Mouse (Mus musculus) layer of hippocampus, adult 18-20 months (tissue): ENCODE results near the gene L3mbtl1. TPM values are rescaled to one million over a fixed set of nuclear protein-coding genes. Genes with fewer than 3 reads are reported as not detected.

Experiments
- DNase-seq, 2 experiments: peaks; one replicate each; pipeline ENCODE4 v3.0.0; 2022; ENCODE audit warnings: low spot score in 2 of 2
- total RNA-seq, 2 experiments: library from RNA; stranded (reverse); gene quantifications; 2 replicates each; pipeline ENCODE4 v1.2.3; 2021

The L3mbtl1 gene
- total RNA-seq, 2 experiments from 2014 or later: 7.4 to 9.3 TPM

DNA sequence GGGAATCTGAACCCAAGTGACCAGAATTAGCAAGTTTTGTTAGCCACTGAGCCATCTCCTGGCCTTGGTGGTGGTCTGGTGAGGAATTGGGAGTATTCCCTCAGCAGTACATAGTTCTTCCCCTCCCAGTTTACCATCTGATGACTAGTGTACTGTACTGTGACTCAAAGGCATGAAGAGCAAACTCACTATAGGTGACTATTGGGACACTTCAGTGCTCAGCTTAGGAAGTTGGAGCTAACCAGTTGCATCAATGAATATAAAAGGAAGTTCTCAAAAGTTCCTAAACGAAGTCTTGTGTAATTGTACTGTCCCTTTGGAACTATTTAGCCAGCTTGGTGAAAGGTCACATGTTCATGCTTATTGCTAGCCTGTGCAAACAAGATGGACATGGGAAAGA, 3.7 kb upstream of the L3mbtl1 start:
- no peak for DNase-seq

DNA sequence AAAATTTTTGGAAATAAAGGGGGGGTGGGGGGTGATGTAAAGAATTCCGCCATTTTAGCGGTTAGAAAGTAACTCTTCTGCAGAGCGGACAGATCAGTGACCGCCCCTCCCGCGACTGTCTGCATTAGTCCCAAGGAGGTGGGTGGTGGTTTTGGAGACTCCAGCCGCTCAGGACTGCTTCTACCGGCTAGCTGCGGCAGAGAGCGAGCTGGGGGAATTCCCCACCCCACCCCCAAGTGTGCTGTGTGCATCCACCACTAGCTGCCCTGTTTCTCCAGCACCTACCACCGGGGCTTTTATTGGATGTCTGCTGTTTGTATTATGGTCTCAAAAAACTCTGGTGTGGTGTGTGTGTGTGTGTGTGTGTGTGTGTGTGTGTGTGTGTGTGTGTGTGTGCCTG, 659 bp downstream of the L3mbtl1 start:
- no peak for DNase-seq

DNA sequence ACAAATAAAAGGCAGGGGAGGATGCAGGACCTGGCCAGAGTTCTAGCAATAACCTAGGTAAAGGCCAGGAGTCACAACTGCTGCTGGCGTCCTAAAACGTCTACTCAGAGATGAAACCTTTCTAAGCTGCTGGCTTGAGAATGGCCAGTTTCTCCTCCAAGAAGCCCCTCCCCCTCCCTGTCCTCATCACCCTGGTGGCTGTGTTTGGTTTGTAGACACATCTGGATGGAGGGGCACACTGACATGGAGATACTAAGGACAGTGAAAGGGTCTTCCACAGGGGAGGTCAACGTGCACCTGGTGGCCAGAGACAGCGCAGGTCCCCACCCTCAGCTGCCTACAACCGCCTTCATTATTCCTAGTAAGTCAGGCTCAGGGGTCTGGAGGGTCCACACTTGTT, 3.7 kb downstream of the L3mbtl1 start:
- no peak for DNase-seq

DNA sequence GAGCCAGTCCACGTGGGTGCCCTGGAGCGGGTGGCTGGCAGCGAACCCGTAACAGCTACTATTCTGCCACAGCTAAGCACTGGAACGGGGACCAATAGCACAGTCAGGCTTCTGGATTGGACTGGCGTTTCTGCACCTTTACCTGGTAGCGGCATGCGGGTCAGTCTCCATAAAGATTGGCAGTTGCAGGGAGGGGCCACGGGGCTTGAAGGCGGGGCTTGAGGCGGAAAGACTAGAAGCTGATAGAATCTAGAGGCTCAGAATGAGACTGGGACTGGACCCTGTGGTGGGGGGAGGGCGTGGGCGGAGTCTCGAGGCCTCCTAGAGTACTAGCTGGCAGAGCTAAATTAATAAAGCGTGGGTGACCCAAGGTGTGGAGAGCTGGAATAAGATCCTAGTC, 4.5 kb downstream of the L3mbtl1 start:
- DNase-seq: no peak

DNA sequence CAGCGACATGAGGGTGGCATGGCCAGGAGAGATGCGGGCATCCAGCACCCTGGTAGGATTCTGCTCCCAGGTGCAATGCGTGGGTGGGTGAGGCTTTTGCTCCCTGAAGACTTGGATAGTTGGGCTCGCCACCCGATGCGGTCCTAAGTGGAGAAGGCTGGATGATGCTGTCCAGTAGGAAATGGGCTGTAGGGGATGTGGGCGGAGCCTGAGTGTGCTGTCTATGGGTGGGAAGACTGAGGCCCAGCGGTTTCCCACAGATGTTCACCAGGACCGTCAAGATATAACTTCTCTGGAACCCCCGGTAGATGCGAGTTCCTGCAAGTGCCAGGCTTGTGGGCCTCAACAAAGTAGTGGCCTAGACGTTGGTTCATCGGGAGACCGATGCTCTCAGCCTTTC, 4.9 kb downstream of the L3mbtl1 start:
- DNase-seq: no peak

- no peak for DNase-seq
Measured at GRCm38 (mm10) chr2:162950776-162951175, 7.5 kb downstream of the L3mbtl1 start.

DNA sequence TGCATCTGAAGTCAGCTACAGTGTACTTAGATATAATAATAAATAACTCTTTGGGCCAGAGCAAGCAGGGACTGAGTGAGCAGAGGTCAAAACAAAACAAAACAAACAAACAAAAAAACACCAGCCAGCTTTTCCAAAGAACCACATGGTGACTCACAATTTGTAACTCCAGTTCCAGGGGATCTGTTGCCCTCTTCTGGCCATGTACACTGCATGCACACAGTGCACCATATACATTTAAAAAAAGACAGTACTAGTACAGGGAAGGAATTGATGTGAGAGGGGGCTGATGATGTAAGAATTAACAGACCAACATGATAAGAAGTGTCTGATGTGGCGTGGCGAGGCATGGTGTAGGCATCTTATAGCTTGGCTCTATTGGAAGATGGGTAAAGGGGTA, 13.6 kb downstream of the L3mbtl1 start:
- DNase-seq: no peak

DNA sequence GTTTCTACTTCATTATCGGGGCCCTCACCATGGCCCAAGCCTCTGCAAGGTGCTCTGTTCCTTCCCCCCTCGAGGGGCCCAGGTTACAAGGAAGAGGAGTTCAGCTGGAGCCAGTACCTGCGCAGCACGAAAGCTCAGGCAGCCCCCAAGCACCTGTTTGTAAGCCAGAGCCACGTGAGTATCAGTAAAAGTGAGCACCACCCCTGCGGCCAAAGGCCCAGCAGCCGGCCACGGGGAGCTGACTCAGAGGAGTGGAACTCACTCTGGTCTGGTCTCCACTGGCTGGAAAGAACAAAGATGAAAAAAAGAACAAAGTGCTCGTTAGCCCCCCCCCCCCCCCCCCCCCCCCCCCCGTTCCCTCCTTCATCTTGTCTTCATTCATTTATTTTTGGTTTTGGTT, 18.0 kb downstream of the L3mbtl1 start:
- no peak for DNase-seq

DNA sequence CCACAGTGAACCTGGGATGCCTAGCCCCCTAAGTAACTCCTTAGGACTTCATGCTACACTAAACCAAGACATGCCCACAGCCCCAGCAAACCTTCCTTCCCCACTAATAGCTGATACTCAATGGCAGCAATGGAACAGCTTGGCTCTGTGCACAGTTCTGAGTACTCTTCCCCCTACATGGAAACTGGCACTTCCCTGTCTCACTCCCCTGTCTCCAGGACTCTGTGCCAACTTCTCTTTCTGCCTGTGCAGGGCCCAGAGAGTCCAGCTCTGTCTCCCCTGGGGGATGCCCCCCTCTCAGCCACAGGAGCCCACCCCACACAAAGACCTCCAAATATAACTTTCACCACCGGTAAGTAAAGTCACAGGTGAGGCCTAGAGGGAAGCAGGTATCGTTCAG, 23.5 kb downstream of the L3mbtl1 start:
- no peak for DNase-seq

GRCm38 (mm10) chr2:162968357-162968756, 25.1 kb downstream of the L3mbtl1 start:
- DNase-seq: peak in 1 of 2 experiments; percentile 39

DNA sequence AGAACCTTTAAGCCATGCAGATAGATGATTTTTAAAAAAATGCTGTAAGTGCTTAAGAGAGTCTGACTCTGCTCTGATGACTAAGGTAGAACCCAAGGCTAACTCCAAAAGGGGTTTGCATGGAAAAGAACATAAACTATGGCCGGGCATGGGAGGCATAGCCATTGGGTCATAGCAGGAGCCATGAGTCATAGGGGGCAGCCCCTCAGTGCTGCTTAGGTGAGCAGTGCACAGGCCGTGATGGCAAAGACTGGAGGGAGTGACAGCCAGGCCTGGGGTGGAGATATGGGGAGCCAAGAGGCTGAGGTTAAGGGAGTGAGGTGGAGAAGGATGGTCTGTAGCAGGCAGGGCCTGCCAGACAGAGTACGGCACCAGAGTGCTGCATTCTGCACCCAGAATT, 25.8 kb downstream of the L3mbtl1 start:
- no peak for DNase-seq

DNA sequence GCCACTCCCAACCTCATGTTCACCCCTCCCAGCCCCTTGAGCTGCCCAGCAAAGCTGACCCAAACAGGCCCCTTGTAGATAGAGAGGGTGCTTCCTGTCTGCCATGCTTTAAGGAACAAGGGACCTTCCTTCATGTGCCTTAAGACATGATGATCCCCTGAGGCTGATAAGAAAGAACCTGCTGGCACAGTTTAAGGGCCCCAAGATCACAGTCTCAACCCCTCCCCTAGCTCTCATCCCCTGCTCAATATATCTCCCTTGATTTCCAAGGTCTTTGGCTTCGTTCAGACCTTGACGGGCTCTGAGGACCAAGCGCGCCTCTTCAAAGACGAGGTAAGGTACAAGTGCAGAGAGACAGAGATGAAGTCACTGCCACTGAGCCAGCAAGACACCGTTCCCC, 27.6 kb downstream of the L3mbtl1 start:
- no peak for DNase-seq

GRCm38 (mm10) chr2:162972752-162973151, 29.5 kb downstream of the L3mbtl1 start:
- no peak for DNase-seq

- DNase-seq: no peak
Measured at GRCm38 (mm10) chr2:162973206-162973605, 29.9 kb downstream of the L3mbtl1 start.

GRCm38 (mm10) chr2:162973637-162974036, 30.4 kb downstream of the L3mbtl1 start:
- DNase-seq: peak in 1 of 2 experiments; percentile 37

GRCm38 (mm10) chr2:162975157-162975775, 32.0 kb downstream of the L3mbtl1 start:
- DNase-seq: peak; percentile 32 to 49

DNA sequence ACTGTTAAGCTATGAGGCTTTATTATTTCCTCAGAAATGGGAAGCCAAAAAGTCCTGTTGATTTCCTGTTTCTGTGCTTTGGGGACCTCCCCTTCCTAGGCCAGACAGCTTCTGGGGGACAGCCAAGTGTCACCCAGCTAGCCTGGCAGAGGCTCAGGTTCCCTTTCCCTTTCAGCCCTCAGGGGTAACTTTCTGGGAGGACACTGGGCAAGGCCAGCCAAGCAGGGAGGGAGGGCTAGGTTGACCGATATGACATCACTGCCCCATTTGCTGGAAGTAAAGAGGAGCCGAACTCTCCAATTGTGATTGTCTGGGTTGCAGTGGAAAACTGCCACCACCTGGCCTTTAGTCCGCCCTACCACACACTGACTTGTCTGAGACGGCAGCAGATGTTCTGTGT, 32.7 kb downstream of the L3mbtl1 start:
- no peak for DNase-seq

GRCm38 (mm10) chr2:162984381-162984780, 41.1 kb downstream of the L3mbtl1 start:
- no peak for DNase-seq

GRCm38 (mm10) chr2:162985923-162986322, 42.7 kb downstream of the L3mbtl1 start:
- DNase-seq: no peak

GRCm38 (mm10) chr2:162986764-162987163, 43.5 kb downstream of the L3mbtl1 start:
- DNase-seq: no peak

DNA sequence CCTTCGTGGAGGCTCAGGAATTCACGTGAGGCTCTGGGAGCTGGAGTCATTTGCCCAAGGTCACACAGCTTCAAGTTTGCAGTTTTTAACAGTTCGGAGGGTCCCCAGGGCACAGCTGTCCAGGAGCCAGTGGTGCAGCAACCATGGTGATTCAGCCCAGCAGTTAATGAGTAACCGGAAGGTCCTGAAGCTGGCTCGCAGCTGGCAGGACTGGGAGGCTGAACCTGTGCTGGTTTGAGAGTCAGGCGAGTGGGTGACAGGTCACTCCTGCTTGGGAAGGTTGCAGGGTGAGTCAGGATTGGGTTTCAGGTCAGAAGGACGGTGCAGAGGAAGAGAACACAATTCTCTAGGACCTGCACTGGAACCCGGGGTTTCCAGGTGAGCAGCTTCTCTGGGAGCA, 43.9 kb downstream of the L3mbtl1 start, which contains the start of gene Sgk2:
Gene Sgk2 (plus strand): TSS at position 113 of the 400 bp plus-strand sequence.
- DNase-seq: no peak

- no peak for DNase-seq
Measured at GRCm38 (mm10) chr2:162988235-162988634, 45.0 kb downstream of the L3mbtl1 start.

- DNase-seq: no peak
Measured at GRCm38 (mm10) chr2:162991394-162992083, 48.3 kb downstream of the L3mbtl1 start.
